Mouse (Mus musculus) frontal cortex, adult (tissue): ENCODE results near the gene Mipep.

ENCODE experiments used
- ATAC-seq: cut with Nextera tagmentation; 2 replicates; pipeline ENCODE4 v1.9.2; 2017; ENCODE audit warnings: mild to moderate bottlenecking, moderate library complexity, mixed read lengths; ENCODE audit not compliant: low TSS enrichment

Gene Mipep

DNA sequence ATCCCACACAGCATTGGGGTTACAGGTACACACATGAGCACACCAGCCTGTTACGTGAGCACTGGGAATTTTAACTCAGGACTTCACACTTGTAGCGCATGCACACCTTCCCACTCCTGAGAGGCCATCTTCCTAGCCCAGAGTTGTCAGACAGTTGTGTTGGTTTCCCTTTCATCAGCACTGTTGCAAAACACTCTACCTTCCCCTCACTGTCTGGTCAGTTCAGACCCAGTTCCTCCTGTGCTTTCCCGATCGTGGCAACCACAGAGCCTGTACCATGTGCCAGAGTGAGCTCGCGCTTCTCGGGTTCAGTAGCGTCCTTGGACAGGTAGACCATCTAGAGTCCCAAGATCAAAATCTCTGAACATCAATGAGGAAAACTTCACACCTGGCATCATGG lies 27.1 kb upstream of the Mipep start:
- ATAC-seq: no peak

DNA sequence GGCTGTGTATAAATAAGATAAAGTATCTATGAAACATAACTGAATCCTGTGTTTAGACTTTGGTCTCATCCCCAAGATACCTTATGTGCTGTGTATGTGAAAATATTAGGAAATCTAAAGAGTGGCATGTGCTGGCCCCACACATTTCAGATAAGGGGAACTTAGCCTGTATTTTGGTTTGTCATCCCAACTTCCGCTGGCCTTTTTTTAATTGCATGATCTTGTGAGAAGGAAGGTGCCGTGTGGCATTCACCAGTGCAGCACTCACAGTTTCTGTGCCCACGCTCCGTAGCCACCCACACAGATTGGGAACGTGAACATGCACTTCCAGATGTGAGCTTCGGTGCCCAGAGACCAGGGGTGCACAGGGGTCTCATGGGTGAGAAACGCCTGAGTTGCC lies 26.7 kb upstream of the Mipep start:
- no peak for ATAC-seq

DNA sequence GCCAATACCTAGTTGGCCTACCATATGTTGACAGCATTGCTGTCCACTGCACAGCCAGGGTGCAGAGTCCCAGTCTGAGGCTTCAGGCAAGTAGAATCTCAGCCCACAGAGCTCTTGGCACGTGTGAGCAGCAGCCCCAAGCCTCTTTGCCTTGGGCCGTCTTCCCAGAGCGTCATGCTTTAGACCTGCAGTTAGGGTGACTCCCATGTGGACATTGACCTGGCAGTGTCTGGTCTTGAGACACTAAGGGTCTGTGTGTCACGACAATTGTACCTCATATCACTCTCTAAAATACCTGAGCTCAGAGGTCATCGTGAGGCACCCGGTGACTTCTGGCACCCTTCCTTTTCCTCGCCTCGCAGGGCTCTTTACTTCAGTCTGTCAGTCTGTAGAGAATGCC lies 25.3 kb upstream of the Mipep start:
- no peak for ATAC-seq

GRCm38 (mm10) chr14:60761801-60762200 lies 22.6 kb upstream of the Mipep start:
- no peak for ATAC-seq

DNA sequence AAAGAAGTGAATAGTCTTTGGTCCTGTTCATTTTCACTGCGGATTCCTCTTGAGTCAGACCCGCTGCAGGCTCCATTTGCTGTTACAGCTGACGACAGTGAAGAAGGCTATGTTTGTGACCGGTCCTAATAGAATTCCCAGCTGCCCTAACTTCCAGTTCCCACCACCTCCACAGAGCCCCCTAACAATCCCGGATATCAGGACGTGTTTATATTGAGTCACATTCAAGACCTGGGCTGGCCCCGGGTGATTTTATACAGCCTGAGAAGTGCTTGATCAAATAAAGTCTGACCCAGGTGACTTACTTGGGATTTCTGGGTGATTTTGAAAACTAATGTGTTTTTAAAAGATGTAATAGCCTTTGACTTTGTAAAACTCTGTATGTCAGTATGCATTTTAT lies 21.6 kb upstream of the Mipep start:
- ATAC-seq: no peak

DNA sequence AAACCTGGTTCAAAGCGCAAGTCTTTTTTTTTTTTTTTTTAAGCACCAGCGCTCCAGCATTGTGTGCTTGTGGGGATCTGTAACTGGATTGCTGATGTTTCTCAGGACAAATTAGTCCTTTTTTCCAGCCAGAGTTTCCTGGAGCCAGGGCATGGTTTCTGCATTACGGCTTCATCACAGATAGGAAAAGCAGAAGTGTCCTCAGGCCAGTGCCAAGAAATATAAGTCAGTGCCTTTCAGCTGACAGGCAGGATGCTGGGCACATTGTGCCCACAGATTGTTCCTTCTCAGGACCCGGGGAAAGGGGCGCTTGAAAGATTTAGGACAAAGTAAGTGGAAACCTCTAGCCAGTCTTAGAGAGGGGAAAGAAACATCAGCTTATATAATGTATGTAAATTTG lies 20.6 kb upstream of the Mipep start:
- ATAC-seq: no peak

DNA sequence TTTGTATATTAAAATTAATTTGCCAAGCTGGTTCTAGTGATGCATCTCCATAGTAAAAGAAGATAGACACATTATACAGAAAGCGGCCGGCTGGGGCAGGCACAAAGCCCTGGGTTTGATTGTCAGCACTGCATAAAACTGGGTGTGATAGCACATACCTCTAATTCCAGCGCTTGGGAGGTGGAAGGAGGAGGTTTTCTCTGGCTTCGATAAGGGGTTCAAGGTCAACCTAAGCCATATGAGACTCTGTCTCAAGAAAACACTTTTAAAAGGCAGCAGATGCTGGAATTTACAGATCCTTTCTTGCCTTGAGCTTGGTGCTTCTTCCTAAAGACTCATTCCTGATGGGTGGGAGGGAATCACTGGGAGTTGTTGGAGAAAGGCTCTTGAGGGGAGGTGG lies 19.8 kb upstream of the Mipep start:
- no peak for ATAC-seq

DNA sequence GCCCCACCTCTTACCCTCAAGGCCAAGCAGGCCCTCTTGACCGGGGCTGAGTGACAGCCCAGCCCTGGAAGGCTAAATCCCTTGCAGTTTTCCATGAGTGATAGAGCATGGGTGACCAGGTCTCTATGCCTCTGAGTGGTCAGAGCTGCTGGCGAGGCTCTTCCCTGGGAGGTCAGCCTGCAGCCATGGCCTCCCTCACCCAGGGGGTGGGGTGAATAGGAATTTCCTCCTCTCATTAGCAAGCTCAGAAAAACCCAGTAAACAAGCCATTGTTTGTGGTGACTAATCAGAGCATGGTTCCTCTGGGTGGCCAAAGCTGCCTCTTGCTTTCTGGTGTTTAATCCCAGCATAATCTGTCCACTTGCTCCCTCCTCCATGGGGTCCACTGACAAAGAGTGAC lies 19.3 kb upstream of the Mipep start:
- no peak for ATAC-seq

DNA sequence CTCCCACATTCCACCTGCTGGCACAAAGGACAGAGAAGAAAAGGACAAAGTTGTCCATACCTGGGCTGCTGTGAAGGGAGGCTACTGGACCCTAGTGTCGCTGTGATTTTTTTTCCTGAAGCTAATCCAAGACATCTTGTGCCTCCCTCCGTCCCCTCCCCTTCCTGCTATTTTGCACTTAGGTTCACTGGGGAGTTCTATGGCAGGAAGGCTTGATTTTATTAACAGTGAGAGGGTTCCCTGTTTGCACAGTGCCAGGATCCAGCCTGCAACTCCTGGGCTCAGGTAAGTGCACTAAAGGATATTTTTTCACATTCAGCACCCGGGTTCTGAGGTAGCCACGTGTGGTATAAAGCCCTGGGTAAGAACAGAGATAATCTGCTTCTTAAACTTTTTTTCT lies 16.5 kb upstream of the Mipep start, which contains the start of gene C1qtnf9:
Gene C1qtnf9, plus strand, starts transcription at position 251 of the 400 bp plus-strand sequence.
- ATAC-seq: no peak

GRCm38 (mm10) chr14:60769340-60769739 lies 15.0 kb upstream of the Mipep start:
- ATAC-seq: 0 out of 2 replicates have a peak, but pooled peaks have one; percentile 24

GRCm38 (mm10) chr14:60770594-60770993 lies 13.8 kb upstream of the Mipep start:
- no peak for ATAC-seq

GRCm38 (mm10) chr14:60771057-60771456 lies 13.3 kb upstream of the Mipep start:
- ATAC-seq: peak; percentile 91

- ATAC-seq: no peak
Observed at GRCm38 (mm10) chr14:60773476-60773875, 10.9 kb upstream of the Mipep start.

- peak; percentile 96 for ATAC-seq
Observed at GRCm38 (mm10) chr14:60776521-60776920, 7.9 kb upstream of the Mipep start.

GRCm38 (mm10) chr14:60777485-60777919 lies 6.9 kb upstream of the Mipep start:
- ATAC-seq: no peak

- no peak for ATAC-seq
Observed at GRCm38 (mm10) chr14:60779198-60779597, 5.2 kb upstream of the Mipep start.

DNA sequence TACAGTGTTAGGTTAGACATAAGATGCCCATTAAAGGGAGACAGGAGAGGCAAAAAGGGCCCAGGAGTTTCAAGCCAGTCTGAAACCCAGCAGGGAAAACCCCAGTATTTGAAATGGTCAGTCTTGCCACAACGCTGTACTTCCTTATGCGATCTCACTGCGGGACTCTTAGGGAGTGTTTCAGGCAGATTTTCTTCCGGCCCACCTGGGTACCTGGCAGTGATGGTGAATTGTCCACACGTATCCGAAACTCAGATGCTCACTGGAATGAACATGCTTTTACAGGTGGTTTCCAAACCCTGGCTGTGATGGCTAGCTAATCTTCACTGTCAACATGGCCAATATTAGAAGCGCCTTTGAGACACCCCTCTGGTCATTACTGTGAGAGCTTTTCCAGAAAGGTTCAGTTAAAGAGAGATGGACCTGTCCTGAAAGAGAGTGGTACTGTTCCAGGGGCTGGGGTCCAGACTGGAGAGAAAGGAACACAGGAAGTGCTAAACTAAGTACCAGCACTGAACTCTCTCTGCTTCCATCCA lies 2.2 kb upstream of the Mipep start:
- ATAC-seq: no peak

DNA sequence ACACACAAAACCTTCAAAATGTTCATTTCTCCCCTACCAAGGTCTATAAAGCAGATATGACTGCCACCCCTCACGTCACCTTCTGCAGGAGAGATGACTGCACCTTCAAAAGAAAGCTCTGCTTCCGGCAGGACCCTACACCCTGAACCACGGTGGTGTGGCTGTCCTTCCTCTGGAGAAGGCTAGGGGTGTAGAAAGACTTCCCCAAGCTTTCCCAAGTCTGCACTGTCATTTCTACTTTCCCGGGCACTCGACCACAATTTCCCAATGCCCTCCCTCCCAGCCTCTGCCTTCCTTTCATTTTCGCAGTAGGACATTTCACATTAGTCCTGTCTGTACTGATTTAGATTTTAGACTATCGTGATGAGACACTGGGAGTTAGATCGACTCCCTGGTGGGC lies 1.2 kb upstream of the Mipep start:
- ATAC-seq: no peak

- ATAC-seq: peak; percentile 83
Observed at GRCm38 (mm10) chr14:60790103-60790502, 5.7 kb downstream of the Mipep start.

- ATAC-seq: peak; percentile 93
Observed at GRCm38 (mm10) chr14:60796600-60797322, 12.4 kb downstream of the Mipep start.

DNA sequence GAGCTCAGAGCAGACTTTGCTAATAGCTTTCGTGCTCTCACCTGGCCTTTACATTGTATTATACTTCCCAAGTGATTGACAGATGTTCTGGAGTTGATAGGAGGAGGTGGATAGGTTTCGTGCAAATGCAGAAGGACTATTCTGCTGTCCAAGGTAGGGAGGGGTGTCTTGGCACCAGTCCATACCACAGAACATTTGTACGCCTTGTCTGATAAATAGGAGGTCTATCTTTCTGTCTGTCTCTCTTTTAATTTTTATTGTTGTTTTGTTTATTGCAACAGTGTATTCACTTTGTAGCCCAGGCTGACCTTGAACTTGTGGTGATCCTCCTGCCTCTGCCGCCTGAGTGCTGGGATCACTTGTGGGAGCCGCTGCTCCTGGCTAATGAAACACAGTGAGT lies 13.2 kb downstream of the Mipep start:
- no peak for ATAC-seq

DNA sequence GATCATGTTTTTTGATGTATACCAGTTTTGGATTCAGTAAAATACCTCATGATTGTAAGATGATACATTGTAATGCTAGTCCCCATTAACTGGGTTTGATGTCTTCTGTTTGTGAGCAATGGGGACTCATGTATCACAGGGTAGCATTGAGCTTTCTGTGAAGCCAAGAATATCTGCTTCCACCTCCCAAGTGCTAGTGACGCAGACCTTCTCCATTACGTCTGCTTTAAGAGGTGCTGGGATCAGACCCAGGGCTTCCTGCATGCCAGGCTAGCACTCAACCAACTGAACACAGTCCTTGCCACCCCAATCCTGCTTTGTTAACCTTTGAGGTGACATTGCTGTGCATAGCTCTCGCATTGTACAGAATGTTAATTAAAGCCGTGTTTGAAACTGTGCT lies 14.3 kb downstream of the Mipep start:
- ATAC-seq: no peak
